Mouse (Mus musculus) mouse embryonic stem cell (cell line): ENCODE data around the gene Cisd2.

Experiments used
- in situ Hi-C, 2 experiments: fragments of 300-500 bp; cut with MboI; formaldehyde crosslinking; loops; 1 replicate in 1 of 2; 3 replicates in 1 of 2; pipeline ENCODE4 v1.14.3; 2019 to 2020; ENCODE audit warnings: low sequenced_read_pairs in 2 of 2, low pct_unique_long_range_greater_than_20kb in 1 of 2, mixed read lengths in 1 of 2; ENCODE audit not compliant: unreplicated experiment in 1 of 2

Cisd2 gene

DNA sequence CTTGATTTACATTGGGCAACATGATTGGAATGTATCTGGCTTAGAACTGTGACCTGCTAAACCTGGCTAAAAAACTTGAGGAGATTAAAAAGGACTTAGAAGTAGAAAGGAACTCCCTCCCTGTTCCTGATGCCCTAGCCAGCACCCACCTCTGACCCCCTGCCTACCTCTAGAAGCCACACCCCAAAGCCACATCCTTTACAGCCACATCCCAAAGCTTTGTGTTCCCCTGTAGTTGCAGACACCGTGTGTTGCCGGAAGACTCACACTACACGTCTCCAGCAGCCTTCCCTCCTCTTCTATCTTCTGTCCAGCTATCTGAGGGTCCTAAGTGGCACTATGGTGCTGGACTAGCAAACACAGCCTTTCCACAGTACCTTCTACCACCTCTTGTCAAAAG, 5.9 kb downstream of the Cisd2 start:
- in situ Hi-C loops, result no loop called here

DNA sequence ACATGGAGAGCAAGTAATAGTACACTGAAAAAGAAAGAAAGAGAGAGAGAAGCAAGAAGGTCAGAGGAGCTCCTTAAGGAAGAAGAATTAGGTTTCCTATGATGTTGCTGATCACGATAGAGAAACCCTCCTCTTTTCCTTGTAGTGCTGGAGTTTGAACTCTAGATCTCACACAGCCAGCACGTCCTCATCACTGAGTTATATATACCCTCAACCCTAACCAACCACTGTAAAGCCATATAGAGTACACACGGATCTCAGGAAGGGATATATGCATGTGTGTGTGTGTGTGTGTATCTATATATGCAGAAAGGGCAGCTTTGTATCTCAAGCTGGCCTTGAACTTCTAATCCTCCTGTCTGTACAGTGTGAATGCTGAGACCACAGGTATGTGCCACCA, 6.5 kb downstream of the Cisd2 start:
- in situ Hi-C loops, result no loop called here

DNA sequence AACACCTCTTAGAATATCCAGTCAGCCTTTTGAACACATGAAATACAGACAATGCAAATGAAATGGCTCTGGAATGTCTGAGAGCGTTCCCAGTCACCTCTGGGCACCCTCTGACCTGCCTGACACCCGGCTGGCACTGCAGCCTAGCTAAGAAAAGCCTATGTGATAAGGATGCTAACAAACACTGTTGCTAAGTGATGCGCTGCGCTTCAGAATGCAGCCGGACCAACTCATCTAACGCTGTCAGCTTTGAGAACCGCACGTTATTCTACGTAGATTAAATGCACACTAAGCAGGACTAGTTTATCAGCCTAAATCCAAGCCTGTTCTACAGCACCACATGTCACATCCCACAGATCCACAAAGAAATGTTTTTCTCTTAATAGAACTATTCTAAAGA, 11.9 kb downstream of the Cisd2 start:
- in situ Hi-C loops, result no loop called here

DNA sequence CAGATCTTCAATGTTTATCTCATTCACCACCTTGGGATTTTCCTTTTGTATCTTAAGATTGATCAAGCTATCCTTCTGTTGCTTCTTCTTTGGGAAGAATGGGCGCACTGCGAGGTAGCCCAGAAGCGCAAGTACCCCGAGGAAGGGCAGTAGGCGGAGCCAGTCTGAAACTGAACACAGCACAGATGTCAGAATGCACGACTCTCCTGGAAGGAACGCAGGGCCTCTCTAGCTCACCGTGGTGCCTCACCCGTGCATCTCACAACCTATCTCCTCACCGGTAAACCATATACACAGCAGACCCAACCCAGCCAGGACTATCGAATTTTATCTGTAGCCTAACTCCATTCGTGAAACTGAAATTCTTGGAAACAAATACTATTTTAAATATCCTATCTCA, 12.7 kb downstream of the Cisd2 start:
- in situ Hi-C loops, result no loop called here

DNA sequence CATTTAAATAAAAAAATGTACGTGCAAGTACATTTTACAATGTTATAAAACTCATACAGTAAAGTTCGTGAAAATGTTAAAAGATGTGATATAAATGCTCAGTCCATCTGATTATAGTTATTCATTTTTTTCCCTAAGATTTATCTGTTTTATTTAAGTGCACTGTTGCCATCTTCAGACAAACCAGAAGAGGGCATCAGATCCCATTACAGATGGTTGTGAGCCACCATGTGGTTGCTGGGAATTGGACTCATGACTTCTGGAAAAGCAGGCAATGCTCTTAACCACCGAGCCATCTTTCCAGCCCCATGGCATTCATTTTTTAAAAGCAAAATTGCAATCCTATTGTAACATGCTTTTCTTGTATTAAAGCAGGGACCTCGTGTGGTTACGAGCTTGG, 14.5 kb downstream of the Cisd2 start:
- in situ Hi-C loops, result no loop called here

DNA sequence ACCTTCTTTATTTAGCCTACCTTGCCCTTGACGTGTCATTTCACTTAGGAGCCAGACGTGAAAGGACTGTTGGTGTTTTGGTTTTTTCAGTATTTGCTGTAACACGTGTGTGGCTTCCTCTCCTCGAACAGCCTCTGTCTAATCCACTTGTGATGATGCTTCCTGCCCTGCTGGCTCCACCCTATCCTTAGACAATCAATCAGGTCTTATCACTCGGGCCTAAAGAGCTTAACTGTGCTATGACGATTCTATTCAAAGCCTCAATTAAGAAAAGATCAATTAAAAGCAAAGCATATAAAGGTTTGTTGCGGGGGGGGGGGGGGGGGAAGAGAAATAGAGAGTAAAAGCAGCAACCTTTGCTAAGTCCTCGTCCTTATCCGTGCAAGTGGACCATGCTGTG, 16.4 kb downstream of the Cisd2 start:
- in situ Hi-C loops, result no loop called here

DNA sequence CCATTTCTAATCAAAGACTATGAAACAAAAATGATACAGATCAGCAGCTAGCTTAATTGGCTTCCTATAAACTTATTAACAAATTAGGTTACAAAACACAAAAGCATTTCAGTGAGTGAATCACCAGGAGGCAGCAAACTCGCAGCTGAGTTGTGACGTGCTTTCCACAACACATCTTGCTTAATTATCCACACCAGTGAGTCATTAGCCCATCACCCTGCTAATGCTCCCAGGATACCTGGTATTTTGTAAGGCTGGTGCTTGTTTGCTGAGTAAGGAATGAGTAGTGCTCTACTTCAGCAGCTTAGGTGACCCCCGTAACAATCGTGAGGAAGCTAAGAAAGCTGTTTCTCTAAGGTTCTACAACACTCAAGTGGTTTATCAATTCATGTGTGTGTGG, 19.1 kb downstream of the Cisd2 start:
- in situ Hi-C loops, result loop anchor here in 1 of 2 experiments (5.0 kb wide), 1 partner anchor 328 kb away; no protein-coding TSS in a partner anchor

DNA sequence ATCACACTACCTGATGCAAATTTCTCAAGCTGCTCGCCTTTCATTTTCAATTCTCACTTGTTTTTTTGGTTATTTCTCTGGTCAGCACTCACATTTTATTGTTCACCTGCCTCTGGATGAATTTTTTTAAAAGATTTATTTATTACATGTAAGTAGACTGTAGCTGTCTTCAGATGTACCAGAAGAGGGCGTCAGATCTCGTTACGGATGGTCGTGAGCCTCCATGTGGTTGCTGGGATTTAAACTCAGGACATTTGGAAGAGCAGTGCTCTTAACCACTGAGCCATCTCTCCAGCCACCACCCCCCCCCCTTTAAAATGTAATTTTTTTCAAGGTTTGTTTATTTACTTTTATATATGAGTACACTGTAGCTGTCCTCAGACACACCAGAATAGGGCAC, 19.9 kb downstream of the Cisd2 start:
- in situ Hi-C loops, result loop anchor here in 1 of 2 experiments (5.0 kb wide), 1 partner anchor 328 kb away; no protein-coding TSS in a partner anchor

DNA sequence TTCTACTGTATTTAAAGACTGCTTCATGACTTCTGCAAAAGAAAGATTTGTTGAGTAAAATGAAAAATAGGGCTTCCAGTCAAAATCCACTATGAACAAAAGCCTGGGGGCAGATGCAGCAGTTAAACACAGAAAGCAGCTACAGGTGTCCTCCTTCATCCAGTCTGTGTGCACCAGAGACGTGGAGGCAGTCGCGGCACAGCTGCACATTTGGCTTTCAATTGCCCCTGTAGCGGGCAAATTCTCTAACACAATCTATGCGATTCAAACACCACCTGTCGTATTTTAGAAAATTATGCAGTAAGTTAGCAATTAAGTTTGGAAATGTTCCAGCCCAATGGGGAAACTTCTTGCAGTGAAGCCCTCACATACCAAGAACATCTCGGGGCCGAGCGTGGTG, 20.5 kb downstream of the Cisd2 start:
- in situ Hi-C loops, result loop anchor here in 1 of 2 experiments (5.0 kb wide), 1 partner anchor 329 kb away; no protein-coding TSS in a partner anchor

DNA sequence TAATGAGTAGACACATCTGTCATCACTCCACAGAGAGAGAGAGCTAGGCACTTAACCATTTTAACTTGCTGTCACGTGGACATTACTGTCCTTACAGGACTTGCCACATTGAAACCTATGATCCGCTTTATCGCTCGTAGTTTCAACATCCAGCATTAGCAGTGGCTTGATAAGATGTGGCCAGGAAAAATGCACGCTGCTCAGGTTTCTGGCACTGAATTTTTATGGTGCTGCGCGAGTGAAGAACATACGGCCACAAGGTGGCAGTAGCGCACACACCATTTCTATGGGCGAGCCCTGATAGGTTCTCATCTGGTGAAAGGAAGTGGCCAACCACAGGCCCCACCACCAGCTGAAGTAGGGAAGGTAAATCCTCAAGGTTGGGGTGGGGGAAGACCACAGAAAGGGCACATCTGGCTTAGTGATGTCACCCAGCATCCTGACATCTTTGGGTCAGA, 21.5 kb downstream of the Cisd2 start:
- in situ Hi-C loops, result loop anchor here in 1 of 2 experiments (5.0 kb wide), 1 partner anchor 330 kb away; no protein-coding TSS in a partner anchor

DNA sequence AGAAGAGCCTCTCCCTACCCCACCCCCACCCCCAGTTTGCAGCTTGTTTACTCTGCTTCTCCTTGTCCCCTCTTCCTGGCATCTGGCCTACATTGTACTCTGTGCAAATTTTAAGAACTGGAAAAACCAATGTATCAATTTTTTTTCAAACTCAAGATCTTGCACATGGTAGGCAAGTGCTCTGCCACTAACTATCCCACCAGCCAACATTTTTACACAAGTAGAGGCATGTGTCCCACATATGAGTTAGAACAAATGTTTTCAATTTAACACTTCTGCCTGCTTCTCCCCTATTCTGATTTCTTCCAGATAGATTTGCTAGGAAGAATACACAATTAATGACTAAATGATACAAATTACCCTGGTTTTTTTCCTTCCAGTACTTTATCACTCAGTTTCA, 26.6 kb downstream of the Cisd2 start:
- in situ Hi-C loops, result loop anchor here in 1 of 2 experiments (10.0 kb wide), 1 partner anchor 338 kb away; no protein-coding TSS in a partner anchor

DNA sequence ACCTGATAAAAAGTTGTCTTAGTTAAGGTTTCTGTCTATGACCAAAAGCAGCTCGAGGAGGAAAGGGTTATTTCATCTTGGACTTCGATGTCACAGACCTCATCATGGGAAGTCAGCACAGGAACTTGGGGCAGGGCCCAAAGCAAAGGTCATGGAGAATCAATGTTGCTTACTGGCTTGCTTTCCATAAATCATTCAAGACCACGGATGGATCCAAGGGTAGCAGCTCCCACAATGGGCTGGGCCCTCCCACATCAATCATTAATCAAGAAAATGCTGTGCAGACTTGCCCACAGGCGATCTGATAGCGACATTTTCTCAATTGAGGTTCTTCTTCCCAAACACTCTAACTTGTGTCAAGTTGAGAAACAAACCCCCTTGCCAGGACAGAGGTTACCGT, 27.6 kb downstream of the Cisd2 start:
- in situ Hi-C loops, result loop anchor here in 1 of 2 experiments (10.0 kb wide), 1 partner anchor 339 kb away; no protein-coding TSS in a partner anchor

DNA sequence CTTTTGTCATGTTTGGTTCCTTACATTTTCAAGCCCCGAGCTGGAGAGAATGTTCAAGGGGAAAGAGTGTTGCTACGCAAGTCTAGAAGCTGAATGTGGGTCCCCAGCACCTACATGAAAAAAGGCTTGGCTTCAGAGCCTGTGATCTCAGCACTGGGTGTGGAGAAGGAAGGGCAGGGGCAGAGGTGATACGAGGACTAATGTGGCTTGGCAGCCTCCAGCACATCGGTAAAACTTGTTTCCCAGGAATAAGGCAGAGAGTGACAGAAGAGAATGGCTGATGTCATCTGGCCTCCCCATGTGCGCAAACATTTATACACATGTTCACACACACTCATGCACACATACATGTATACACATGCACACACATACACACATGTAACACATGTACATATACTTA, 28.6 kb downstream of the Cisd2 start:
- in situ Hi-C loops, result loop anchor here in 1 of 2 experiments (10.0 kb wide), 1 partner anchor 340 kb away; no protein-coding TSS in a partner anchor

DNA sequence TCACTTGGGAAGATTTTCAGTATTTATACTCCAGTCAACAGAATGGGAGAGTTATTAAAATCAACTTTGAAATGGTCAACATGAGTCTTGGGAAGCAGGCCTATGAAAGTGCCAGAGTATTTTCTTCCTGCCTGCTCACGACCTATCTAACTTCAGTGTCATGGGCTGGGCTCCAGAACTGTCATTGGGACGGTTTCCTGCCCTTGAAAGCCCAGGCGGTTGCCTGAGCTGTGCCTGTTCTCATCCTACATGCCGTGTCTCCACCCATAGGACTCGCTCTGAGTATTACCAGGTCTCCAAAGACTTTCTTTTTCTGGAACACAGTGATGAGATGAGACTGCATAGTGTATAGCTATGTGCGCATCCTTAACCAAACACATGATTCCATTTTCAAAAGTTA, 30.5 kb downstream of the Cisd2 start:
- in situ Hi-C loops, result loop anchor here in 1 of 2 experiments (10.0 kb wide), 1 partner anchor 342 kb away; no protein-coding TSS in a partner anchor

DNA sequence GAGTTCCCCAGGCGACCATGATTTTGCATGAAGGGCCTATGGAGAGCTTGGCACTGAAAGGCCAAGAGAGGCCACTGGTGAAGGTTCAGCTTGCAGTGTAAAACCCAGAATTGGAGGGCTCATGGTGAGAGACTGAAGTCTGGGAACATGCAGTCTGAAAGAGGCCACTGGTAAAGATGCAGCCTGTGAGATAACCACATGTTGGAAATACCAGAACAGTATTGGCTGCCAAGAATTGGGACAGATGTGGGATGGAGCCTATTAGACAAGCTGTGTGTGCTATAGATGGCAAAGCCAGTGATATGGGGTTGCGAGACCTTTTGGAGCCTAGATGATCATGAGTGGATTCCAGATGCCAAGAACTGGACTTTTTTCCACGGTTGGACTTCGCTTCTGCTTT, 43.9 kb downstream of the Cisd2 start:
- in situ Hi-C loops, result no loop called here

DNA sequence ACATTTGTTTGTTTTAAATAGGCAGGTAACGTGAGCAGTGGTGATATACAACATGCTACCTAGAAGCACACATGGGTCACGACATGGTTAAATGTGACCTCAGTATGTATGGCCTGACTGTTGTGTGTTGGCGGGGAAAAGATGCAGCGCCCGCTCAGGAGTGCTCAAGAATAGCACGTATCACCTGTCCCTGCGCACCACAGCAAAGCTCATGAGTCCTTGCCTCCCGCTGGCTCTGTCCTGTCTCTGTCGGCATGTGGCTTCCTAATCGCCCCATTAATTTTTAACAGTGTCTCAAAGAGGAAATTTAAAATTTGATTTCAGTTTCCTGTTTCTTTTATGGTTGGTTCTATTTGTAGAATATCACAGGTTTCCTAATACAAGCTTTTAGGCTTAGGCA, 46.3 kb downstream of the Cisd2 start:
- in situ Hi-C loops, result no loop called here

DNA sequence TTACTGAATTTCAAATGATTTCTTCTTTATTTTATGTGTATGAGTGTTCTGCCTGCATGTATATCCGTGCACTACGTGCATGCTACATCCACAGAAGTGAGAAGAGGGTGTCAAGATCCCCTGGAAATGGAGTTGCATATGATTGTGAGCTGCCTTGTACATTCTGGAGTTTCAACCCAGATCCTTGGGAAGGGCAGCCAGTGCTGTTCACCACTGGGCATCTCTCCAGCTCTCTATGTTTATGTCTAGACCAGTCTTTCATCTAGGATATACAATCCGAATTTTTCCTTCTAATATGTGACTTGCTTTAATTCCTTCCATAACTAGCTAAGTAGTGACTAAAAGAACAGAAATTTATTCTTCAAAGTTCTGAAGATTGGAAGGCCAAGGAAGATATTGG, 47.9 kb downstream of the Cisd2 start:
- in situ Hi-C loops, result no loop called here

DNA sequence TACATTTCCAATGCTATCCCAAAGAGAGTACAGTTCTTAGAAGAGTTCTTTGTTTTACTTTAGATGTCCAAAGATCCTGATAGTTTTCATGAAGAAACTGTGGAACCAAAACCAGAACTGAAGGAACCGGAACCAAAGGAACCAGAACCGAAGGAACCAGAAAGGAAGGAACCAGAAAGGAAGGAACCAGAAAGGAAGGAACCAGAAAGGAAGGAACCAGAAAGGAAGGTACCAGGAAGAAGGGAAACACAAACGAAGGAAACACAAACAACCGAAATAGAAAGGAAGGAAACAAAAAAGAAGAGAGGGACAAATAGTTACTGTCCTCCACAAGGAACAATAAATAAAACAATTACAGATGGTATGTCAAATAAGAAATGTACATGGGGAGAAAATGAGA, 66.3 kb downstream of the Cisd2 start:
- in situ Hi-C loops, result no loop called here
